Mouse (Mus musculus): ENCODE measurements around the gene Gm17490.

The Gm17490 gene

GRCm38 (mm10) chr2:11625890-11626289, at the start of gene Gm17490:
Gene Gm17490, minus strand, starts transcription at chr2:11626264.
- no peak for DNase-seq (ENCODE audit: low spot score in 2 of 2)

- DNase-seq (ENCODE audit: low spot score in 2 of 2) = peak in 1 of 2 experiments; percentile 56
These were observed 46.1 kb upstream of the Gm17490 start for GRCm38 (mm10) chr2:11672144-11672543.

GRCm38 (mm10) chr2:11665326-11665725, 39.3 kb upstream of the Gm17490 start:
- no peak for DNase-seq (ENCODE audit: low spot score in 2 of 2)

- no peak for DNase-seq (ENCODE audit: low spot score in 2 of 2)
These were observed 38.7 kb upstream of the Gm17490 start for GRCm38 (mm10) chr2:11664806-11665205.

GRCm38 (mm10) chr2:11664367-11664766, 38.3 kb upstream of the Gm17490 start:
- peak in 1 of 2 experiments; percentile 66 for DNase-seq (ENCODE audit: low spot score in 2 of 2)

GRCm38 (mm10) chr2:11663961-11664360, 37.9 kb upstream of the Gm17490 start:
- peak; percentile 51 to 87 for DNase-seq (ENCODE audit: low spot score in 2 of 2)

- no peak for DNase-seq (ENCODE audit: low spot score in 2 of 2)
These were observed 36.8 kb upstream of the Gm17490 start for GRCm38 (mm10) chr2:11662907-11663230.

- no peak for DNase-seq (ENCODE audit: low spot score in 2 of 2)
These were observed 36.3 kb upstream of the Gm17490 start for GRCm38 (mm10) chr2:11662143-11662906.

GRCm38 (mm10) chr2:11659263-11659662, 33.2 kb upstream of the Gm17490 start:
- no peak for DNase-seq (ENCODE audit: low spot score in 2 of 2)

GRCm38 (mm10) chr2:11657581-11657980, 31.5 kb upstream of the Gm17490 start:
- no peak for DNase-seq (ENCODE audit: low spot score in 2 of 2)

- no peak for DNase-seq (ENCODE audit: low spot score in 2 of 2)
These were observed 29.2 kb upstream of the Gm17490 start for GRCm38 (mm10) chr2:11654990-11655931.

- DNase-seq (ENCODE audit: low spot score in 2 of 2) = no peak
These were observed 27.7 kb upstream of the Gm17490 start for GRCm38 (mm10) chr2:11653780-11654179.

GRCm38 (mm10) chr2:11653330-11653729, 27.3 kb upstream of the Gm17490 start:
- DNase-seq (ENCODE audit: low spot score in 2 of 2) = peak in 1 of 2 experiments; percentile 46

- no peak for DNase-seq (ENCODE audit: low spot score in 2 of 2)
These were observed 26.7 kb upstream of the Gm17490 start for GRCm38 (mm10) chr2:11652780-11653179.

GRCm38 (mm10) chr2:11652196-11652595, 26.1 kb upstream of the Gm17490 start:
- DNase-seq (ENCODE audit: low spot score in 2 of 2) = no peak

- DNase-seq (ENCODE audit: low spot score in 2 of 2) = no peak
These were observed 25.4 kb upstream of the Gm17490 start for GRCm38 (mm10) chr2:11651476-11651875.

- DNase-seq (ENCODE audit: low spot score in 2 of 2) = no peak
These were observed 19.2 kb upstream of the Gm17490 start for GRCm38 (mm10) chr2:11645297-11645696.

- no peak for DNase-seq (ENCODE audit: low spot score in 2 of 2)
These were observed 18.0 kb upstream of the Gm17490 start for GRCm38 (mm10) chr2:11644057-11644456.

- DNase-seq (ENCODE audit: low spot score in 2 of 2) = no peak
These were observed 16.4 kb upstream of the Gm17490 start, which contains the start of gene Il2ra for GRCm38 (mm10) chr2:11642451-11642941. Gene Il2ra, plus strand, starts transcription at chr2:11642807.

- peak in 1 of 2 experiments; percentile 29 for DNase-seq (ENCODE audit: low spot score in 2 of 2)
These were observed 11.1 kb upstream of the Gm17490 start for GRCm38 (mm10) chr2:11637115-11637514.

GRCm38 (mm10) chr2:11636138-11636480, 10.0 kb upstream of the Gm17490 start:
- DNase-seq (ENCODE audit: low spot score in 2 of 2) = no peak

GRCm38 (mm10) chr2:11635471-11636137, 9.5 kb upstream of the Gm17490 start:
- peak in 1 of 2 experiments; percentile 30 for DNase-seq (ENCODE audit: low spot score in 2 of 2)

Data from spleen, postnatal 10 days (tissue).